Mouse (Mus musculus): ENCODE data around the gene Iqgap1.

GRCm38 (mm10) chr7:80803173-80803872 lies 22.5 kb downstream of the Iqgap1 start:
- TF ChIP-seq CTCF (IDR thresholded peaks at IDR 0.05; ENCODE audit: control insufficient read depth, insufficient read depth, low read length) (no peak), POLR2A (IDR thresholded peaks at IDR 0.05; ENCODE audit: borderline replicate concordance, control insufficient read depth, low read depth, low read length) (peak; percentile 86; the same call in 1 of the 2 replicates)

All from bone marrow, adult 2 months (tissue).